Mouse (Mus musculus) CH12.LX (cell line): ENCODE measurements around the gene Ddx4.

Source experiments
- CTCF ChIP-seq, 2 experiments: IDR thresholded peaks in 1 of 2; conservative IDR thresholded peaks in 1 of 2; 2 replicates each; pipeline ENCODE4 v1.5.1; 2011 to 2012; ENCODE audit warnings: low read depth in 2 of 2, low read length in 2 of 2, improper control_type of control experiment in 1 of 2, inconsistent platforms in 1 of 2, mild to moderate bottlenecking in 1 of 2, moderate library complexity in 1 of 2
- ETS1 ChIP-seq: conservative IDR thresholded peaks from 2 replicates; pipeline ENCODE4 v1.6.1; 2012; ENCODE audit warnings: low read depth, mild to moderate bottlenecking, inconsistent platforms, low read length, improper control_type of control experiment, moderate library complexity
- JUND ChIP-seq: conservative IDR thresholded peaks from 2 replicates; pipeline ENCODE4 v1.6.1; 2011; ENCODE audit warnings: low read depth, low read length, improper control_type of control experiment
- ZC3H11A ChIP-seq: IDR thresholded peaks from 2 replicates; pipeline ENCODE4 v1.6.1; 2012; ENCODE audit warnings: low read depth, mild to moderate bottlenecking, inconsistent platforms, low read length, improper control_type of control experiment

- TF ChIP-seq JUND (no peak), CTCF (conservative IDR thresholded peaks at IDR 0.05 in 1 of 2, IDR thresholded peaks at IDR 0.05 in 1 of 2; ENCODE audit: low read depth in 2 of 2, low read length in 2 of 2) (no peak), ZC3H11A (no peak), ETS1 (no peak)
Measured at GRCm38 (mm10) chr13:112652205-112652604, at the start of gene Ddx4.
